In the genomic region with DNA sequence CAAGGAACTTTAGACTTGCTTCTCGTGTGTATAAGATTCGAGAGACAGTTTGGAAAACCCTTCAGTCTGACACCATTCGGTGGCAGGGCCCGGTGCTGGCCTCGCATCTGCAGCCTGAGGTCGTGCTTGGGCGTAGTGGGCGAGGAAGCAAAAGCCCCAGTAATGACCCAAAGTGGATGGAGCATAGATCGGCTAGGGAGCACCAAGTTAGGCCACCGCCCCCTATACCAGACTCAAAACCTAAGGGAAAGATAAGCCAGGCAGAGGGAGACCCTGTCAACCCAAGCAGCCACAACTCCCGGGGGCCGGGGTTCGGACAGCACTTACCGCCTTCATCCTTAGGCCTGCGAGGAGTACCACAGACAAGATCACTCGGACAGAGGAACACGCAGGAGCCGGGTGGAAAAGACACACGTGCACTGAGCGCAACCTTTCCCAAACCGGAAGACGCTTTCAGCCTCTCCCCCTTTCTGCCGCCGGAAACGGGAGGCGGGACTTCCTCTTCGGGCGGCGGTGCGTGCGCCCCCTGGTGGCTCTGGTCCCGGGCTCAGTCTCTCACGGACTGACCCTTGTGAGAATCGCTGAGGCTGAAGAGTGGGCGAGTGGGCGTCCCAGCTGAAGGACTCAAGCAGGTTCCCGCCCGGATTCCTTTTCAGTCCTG, we compare ENCODE assay signal across 8 mouse cellular contexts. TPM values are rescaled to one million over a fixed set of nuclear protein-coding genes. Genes with fewer than 3 reads are reported as not detected.
DNase-seq lines count a peak whose midpoint lies in the region; ATAC-seq and TF ChIP-seq lines count a peak whose summit lies in the region.

TSS of gene Noc3l (minus strand) at position 472 of the 661 bp plus-strand sequence.

- H3K4me1 ChIP-seq in ES-Bruce4 (ENCODE audit: control insufficient read depth, insufficient read depth, low read length) = no peaks in the 10 kb centered on the region
- H3K4me1 ChIP-seq in forebrain, embryonic 13.5 days = peaks cover 15% of the 10 kb centered on the region
- peaks cover 17% of the 10 kb centered on the region for H3K4me1 ChIP-seq in neural tube, embryonic 15.5 days

- no peaks in the 10 kb centered on the region for H3K9me3 ChIP-seq in ES-Bruce4 (replicated peaks; ENCODE audit: control insufficient read depth, insufficient read depth, low read length, poor library complexity, severe bottlenecking)
- no peaks in the 10 kb centered on the region for H3K9me3 ChIP-seq in forebrain, embryonic 13.5 days (replicated peaks)
- no peaks in the 10 kb centered on the region for H3K9me3 ChIP-seq in neural tube, embryonic 15.5 days (replicated peaks)

- peaks cover 22% of the 10 kb centered on the region for H3K36me3 ChIP-seq in ES-Bruce4 (ENCODE audit: control insufficient read depth, insufficient read depth, low read length, poor library complexity, severe bottlenecking)
- peaks cover 25% of the 10 kb centered on the region for H3K36me3 ChIP-seq in forebrain, embryonic 13.5 days (ENCODE audit: poor library complexity, severe bottlenecking)
- H3K36me3 ChIP-seq in neural tube, embryonic 15.5 days = peaks cover 23% of the 10 kb centered on the region

- peak; percentile 80 for TF ChIP-seq CTCF in ES-Bruce4 (IDR thresholded peaks at IDR 0.05; ENCODE audit: low read depth, low read length)

- DNase-seq in heart, postnatal 14 days = peak; percentile 96 to 98
- peak; percentile 93 for DNase-seq in layer of hippocampus, adult 11-12 months (ENCODE audit: low spot score)
- peak; percentile 91 to 93 for DNase-seq in lung, adult 18-20 months
- DNase-seq in testis, postnatal 14 days (ENCODE audit: low spot score) = peak; percentile 91

- peak within 1 kb of the TSS; percentile 89 for H3K4me2 ChIP-seq in forebrain, embryonic 13.5 days
- H3K4me2 ChIP-seq in neural tube, embryonic 15.5 days = peak within 1 kb of the TSS; percentile 86

- H3K27me3 ChIP-seq in ES-Bruce4 (ENCODE audit: control insufficient read depth, insufficient read depth, low read length, poor library complexity, severe bottlenecking) = no peaks in the 10 kb centered on the region
- H3K27me3 ChIP-seq in forebrain, embryonic 13.5 days = no peaks in the 10 kb centered on the region
- no peaks in the 10 kb centered on the region for H3K27me3 ChIP-seq in neural tube, embryonic 15.5 days (replicated peaks)

- 0 out of 2 replicates have a peak, but pooled peaks have one; percentile 35 for TF ChIP-seq EP300 in ES-Bruce4 (IDR thresholded peaks at IDR 0.05; ENCODE audit: insufficient read depth, low read depth, low read length)

- WGBS in forebrain, embryonic 13.5 days = 2% methylated on average over 38 of the region's 38 CpGs
- under 1% methylated on average over 38 of the region's 38 CpGs for WGBS in neural tube, embryonic 15.5 days

- H3K9ac ChIP-seq in ES-Bruce4 (ENCODE audit: low read depth, poor library complexity, severe bottlenecking) = peak within 1 kb of the TSS; percentile 68
- H3K9ac ChIP-seq in forebrain, embryonic 13.5 days = peak within 1 kb of the TSS; percentile 86
- peak within 1 kb of the TSS; percentile 77 for H3K9ac ChIP-seq in neural tube, embryonic 15.5 days (replicated peaks)

- peak; percentile 94 for ATAC-seq in cerebellum, adult (ENCODE audit: insufficient number of reproducible peaks, low FRiP score, low TSS enrichment)
- peak; percentile 98 for ATAC-seq in forebrain, embryonic 13.5 days
- ATAC-seq in neural tube, embryonic 15.5 days (ENCODE audit: low FRiP score) = peak; percentile 98

- peak within 1 kb of the TSS; percentile 52 for H3K27ac ChIP-seq in ES-Bruce4 (ENCODE audit: insufficient read depth, low read length)
- H3K27ac ChIP-seq in forebrain, embryonic 13.5 days = peak within 1 kb of the TSS; percentile 63; the same call in 1 of the 2 replicates
- H3K27ac ChIP-seq in neural tube, embryonic 15.5 days (replicated peaks) = peak within 1 kb of the TSS; percentile 76

- peak; percentile 70 for TF ChIP-seq POLR2A in ES-Bruce4 (IDR thresholded peaks at IDR 0.05; ENCODE audit: insufficient read depth, low read length)

- peak within 1 kb of the TSS; percentile 97 for H3K4me3 ChIP-seq in ES-Bruce4 (ENCODE audit: low read depth, low read length)
- peak within 1 kb of the TSS; percentile 87 for H3K4me3 ChIP-seq in forebrain, embryonic 13.5 days
- H3K4me3 ChIP-seq in neural tube, embryonic 15.5 days (replicated peaks) = peak within 1 kb of the TSS; percentile 82

- intact Hi-C loops in heart, postnatal 14 days (cut with DNase I) = loop anchor here (2.0 to 5.0 kb wide), 2 partner anchors 16 to 83 kb away; no protein-coding TSS in a partner anchor

RNA-seq across cellular contexts. Expression of gene Noc3l, which starts in this region (rescaled TPM):
- polyA plus RNA-seq in ES-Bruce4 (2011; ENCODE audit: insufficient read depth, insufficient read length, low read depth, missing spikeins) = 32.7 and 34.7 TPM in 2 replicates
- 7.5 and 8.4 TPM in 2 replicates for polyA plus RNA-seq in forebrain, embryonic 13.5 days (2015; fragmentation: Nextera tagmentation; extraction: Ambion mirVana)
- total RNA-seq in heart, postnatal 14 days (2021) = 1 to 10 TPM; 5.4 to 6.7 TPM
- polyA plus RNA-seq in neural tube, embryonic 15.5 days (2015; fragmentation: Nextera tagmentation; extraction: Ambion mirVana) = 4.3 and 5.3 TPM in 2 replicates

Comparison
In these comparisons a context has a peak if more than half of its experiments do, and no peak if none do; other contexts are left out.
1. Peak in every context shown above with its lines: DNase-seq, ATAC-seq, H3K4me3 ChIP-seq and H3K27ac ChIP-seq.